Mouse (Mus musculus): ENCODE results near the gene Prss42.

DNA sequence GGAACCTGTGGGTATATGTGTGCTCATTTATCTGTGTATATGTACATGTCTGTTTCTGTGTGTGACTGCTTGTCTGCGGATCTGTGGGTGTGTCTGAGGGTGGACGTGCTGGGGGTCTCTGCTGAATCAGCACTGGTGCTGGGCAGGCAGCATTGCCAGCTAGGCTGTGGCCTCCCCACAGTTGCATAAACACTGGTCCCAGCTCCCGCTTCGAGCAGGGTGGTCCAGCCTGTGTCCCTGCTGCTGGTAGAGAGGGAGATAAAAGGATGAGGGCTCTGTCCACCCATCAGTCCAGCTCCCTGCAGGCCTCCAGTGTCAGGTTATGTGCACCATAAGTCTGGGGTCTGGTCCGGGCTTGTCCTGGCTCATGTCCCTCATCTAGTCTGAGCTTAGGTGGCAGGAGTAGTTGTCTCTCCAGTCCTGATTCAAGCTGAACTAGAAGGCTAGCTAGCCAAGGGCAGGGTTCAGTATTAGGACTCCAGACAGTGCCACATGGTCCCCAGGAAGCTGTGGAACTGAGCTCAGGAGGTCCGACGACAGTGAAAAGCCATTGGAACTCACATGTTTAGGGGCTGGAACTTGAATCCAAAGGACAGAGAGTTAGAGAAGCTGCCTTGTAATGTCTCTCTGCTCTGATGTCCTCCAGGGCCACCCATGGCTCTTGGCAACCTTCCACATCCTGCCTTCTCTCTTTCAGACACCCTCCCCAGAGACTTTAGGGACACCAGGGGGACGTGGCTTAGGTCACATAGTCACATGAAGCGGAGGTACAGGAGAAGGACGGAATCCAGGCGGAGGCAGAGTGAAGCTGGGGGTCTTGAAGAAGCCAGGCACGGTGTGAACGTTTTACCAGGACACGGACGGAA, 23.3 kb upstream of the Prss42 start:
- TF ChIP-seq POLR2A (IDR thresholded peaks at IDR 0.05; ENCODE audit: insufficient read depth, low read length) (no peak), CTCF (IDR thresholded peaks at IDR 0.05; ENCODE audit: low read depth, low read length) (no peak), EP300 (IDR thresholded peaks at IDR 0.05; ENCODE audit: insufficient read depth, low read depth, low read length) (no peak)

Measured in ES-Bruce4 (cell line).